Mouse (Mus musculus): ENCODE data around the gene Srsf4. TPM values are rescaled to one million over a fixed set of nuclear protein-coding genes. Genes with fewer than 3 reads are reported as not detected.

The Srsf4 gene
- polyA plus RNA-seq, 1 experiment from 2014 or later, result 87.0 TPM

DNA sequence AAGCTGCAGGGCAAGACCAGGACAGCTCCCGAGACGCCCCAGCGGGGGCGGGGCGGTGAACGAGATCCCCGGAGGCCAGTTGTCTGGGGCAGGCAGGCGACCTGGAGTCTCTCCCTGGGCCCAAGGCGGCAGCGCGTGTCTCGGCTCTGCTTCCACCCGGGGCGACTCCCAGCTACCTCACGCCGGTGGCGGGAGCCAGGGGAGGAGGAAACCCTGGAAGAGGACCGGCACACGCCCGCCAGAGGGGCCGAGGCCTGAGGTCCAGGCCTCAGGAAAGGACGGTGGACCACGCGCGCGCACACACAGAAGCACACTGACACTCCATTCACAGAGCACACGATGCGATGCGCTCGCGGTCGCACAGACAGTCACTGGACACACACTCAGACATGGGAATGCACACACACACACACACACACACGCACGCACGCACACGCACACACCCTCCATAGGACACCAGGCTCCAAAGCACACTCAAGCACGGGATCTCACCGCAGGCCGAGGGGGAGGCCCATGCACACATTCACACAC is 37.0 kb upstream of the Srsf4 start:
- Histone ChIP-seq H3K4me2 (replicated peaks) (peak overlapping the region; percentile 99), H3K4me1 (replicated peaks; ENCODE audit: control insufficient read depth, insufficient read depth, low read length) (peaks cover 7% of the 10 kb centered on the region; the same call in 1 of the 2 replicates), H3K9ac (peak overlapping the region; percentile 73), H3K36me3 (replicated peaks; ENCODE audit: control insufficient read depth, insufficient read depth) (no peaks in the 10 kb centered on the region), H3K27me3 (ENCODE audit: control insufficient read depth, insufficient read depth, low read length) (peaks cover 51% of the 10 kb centered on the region), H3K4me3 (replicated peaks; ENCODE audit: low read length) (peak overlapping the region; percentile 66), H3K9me3 (ENCODE audit: control insufficient read depth, low read length) (no peaks in the 10 kb centered on the region), H3K27ac (no peak overlapping the region)
- no peak for ATAC-seq (ENCODE audit: low FRiP score)
- no peak for DNase-seq (ENCODE audit: low spot score)
- under 1% methylated on average over 39 of the region's 39 CpGs for WGBS

DNA sequence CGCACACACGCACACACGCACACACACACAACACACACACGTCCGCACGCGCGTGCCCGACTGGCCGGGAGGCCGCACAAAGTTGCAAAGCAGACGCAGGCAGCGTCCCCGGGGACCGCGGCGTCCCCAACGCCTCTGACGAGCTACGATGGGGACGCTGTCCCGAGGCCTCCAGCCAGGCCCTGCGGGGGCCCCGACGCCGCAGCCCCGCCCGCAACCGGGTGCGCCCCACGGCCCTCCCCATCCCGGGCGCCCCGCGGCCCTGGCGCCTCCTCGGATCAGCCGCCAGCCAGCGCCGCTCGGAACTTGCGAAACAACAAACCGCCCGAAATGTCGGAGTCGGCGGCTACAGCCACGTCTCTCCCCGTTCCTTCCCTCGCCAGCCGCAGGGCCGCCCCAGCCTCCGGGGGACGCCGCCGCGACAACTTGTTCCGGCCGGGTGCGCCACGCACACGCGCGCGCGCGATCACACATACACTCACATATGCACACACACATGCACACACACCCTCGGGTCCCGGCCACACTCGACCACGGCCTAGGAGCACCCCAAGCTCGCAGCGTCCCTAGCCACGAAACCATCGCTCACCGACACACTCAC is 36.4 kb upstream of the Srsf4 start:
- under 1% methylated on average over 72 of the region's 76 CpGs for WGBS
- ATAC-seq (ENCODE audit: low FRiP score), result no peak
- no peaks in the 10 kb centered on the region for H3K9me3 ChIP-seq (ENCODE audit: control insufficient read depth, low read length)
- no peak for DNase-seq (ENCODE audit: low spot score)
- H3K4me2 ChIP-seq (replicated peaks), result peak overlapping the region; percentile 99
- peaks cover 53% of the 10 kb centered on the region for H3K27me3 ChIP-seq (ENCODE audit: control insufficient read depth, insufficient read depth, low read length)
- no peak overlapping the region for H3K27ac ChIP-seq
- peak overlapping the region; percentile 73 for H3K9ac ChIP-seq
- H3K4me3 ChIP-seq (replicated peaks; ENCODE audit: low read length), result peak overlapping the region; percentile 66
- peaks cover 7% of the 10 kb centered on the region; the same call in 1 of the 2 replicates for H3K4me1 ChIP-seq (replicated peaks; ENCODE audit: control insufficient read depth, insufficient read depth, low read length)
- no peaks in the 10 kb centered on the region for H3K36me3 ChIP-seq (replicated peaks; ENCODE audit: control insufficient read depth, insufficient read depth)

DNA sequence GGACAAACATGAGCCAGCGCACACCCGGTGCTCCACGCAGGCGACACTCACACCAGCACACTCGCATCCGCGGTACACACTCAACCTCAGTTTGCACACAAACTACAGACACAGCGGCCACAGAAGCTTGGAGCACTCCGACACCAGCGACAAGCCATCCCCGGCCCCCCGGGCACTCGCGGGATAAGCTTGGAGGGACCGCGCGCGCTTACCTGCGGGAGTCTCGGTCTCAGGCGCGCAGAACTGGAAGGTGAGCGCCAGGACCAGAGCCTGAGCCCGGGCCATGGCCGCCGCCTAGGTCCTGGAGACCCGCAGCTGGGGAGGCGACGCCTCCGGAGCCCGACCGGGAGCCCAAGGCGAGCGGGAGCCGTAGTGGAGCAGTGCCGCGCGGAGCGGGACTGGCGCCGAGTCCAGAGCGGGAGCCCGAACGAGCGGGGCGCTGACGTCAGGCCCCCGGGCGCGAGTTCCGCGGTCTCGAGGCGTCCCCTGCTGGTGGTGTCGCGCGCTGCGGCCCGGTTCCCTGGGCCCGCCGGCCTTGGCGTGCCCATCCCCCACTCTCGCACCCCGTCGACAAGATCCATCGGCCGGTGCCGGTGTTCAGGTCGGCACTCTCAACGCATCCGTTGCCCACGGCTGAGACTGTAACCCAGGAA is 35.4 kb upstream of the Srsf4 start, which contains the start of gene Ptpru:
TSS of gene Ptpru (minus strand) at position 417 of the 653 bp plus-strand sequence.
- H3K36me3 ChIP-seq (replicated peaks; ENCODE audit: control insufficient read depth, insufficient read depth), result no peaks in the 10 kb centered on the region
- ATAC-seq (ENCODE audit: low FRiP score) (peak; percentile 85), DNase-seq (ENCODE audit: low spot score) (peak; percentile 91)
- peaks cover 53% of the 10 kb centered on the region for H3K27me3 ChIP-seq (ENCODE audit: control insufficient read depth, insufficient read depth, low read length)
- H3K4me1 ChIP-seq (replicated peaks; ENCODE audit: control insufficient read depth, insufficient read depth, low read length), result peaks cover 7% of the 10 kb centered on the region; the same call in 1 of the 2 replicates
- peak within 1 kb of the TSS; percentile 66 for H3K4me3 ChIP-seq (replicated peaks; ENCODE audit: low read length)
- H3K4me2 ChIP-seq (replicated peaks), result peak within 1 kb of the TSS; percentile 99
- whole genome bisulfite sequencing, result under 1% methylated on average over 71 of the region's 72 CpGs
- H3K27ac ChIP-seq, result no peak within 1 kb of the TSS
- H3K9ac ChIP-seq, result peak within 1 kb of the TSS; percentile 73
- no peaks in the 10 kb centered on the region for H3K9me3 ChIP-seq (ENCODE audit: control insufficient read depth, low read length)

DNA sequence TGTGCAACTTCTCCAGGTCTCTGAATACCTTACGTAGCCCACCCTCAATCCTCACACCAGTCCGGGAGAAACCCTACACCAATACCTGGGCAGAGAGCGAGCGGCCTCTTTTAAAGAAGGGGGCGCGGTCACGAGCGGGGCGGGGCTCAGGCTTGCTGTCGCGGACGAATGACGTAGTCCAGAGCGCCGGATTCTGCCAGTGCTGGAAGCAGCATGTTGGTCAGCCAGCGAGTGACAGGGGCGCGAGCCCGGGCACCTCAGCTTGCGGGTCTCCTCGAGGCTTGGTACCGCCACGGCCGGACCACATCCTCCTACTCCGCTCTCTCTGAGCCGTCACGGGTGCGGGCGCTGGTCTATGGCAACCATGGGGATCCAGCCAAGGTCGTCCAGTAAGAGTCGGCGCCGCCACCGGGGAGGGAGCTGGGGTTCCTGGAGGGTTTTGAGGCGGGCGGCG is 30.1 kb upstream of the Srsf4 start, which contains the start of gene Mecr:
TSS of gene Mecr (plus strand) at position 181 of the 454 bp plus-strand sequence.
- DNase-seq (ENCODE audit: low spot score) (peak; percentile 96), ATAC-seq (ENCODE audit: low FRiP score) (peak; percentile 82)
- H3K27me3 ChIP-seq (ENCODE audit: control insufficient read depth, insufficient read depth, low read length), result peaks cover 19% of the 10 kb centered on the region; the same call in 1 of the 2 replicates
- H3K9ac ChIP-seq, result peak within 1 kb of the TSS; percentile 73
- no peaks in the 10 kb centered on the region for H3K9me3 ChIP-seq (ENCODE audit: control insufficient read depth, low read length)
- H3K27ac ChIP-seq, result no peak within 1 kb of the TSS
- H3K36me3 ChIP-seq (replicated peaks; ENCODE audit: control insufficient read depth, insufficient read depth), result no peaks in the 10 kb centered on the region
- peaks cover 10% of the 10 kb centered on the region for H3K4me1 ChIP-seq (replicated peaks; ENCODE audit: control insufficient read depth, insufficient read depth, low read length)
- under 1% methylated on average over 37 of the region's 37 CpGs for WGBS
- H3K4me2 ChIP-seq (replicated peaks), result peak within 1 kb of the TSS; percentile 87
- H3K4me3 ChIP-seq (replicated peaks; ENCODE audit: low read length), result peak within 1 kb of the TSS; percentile 70

DNA sequence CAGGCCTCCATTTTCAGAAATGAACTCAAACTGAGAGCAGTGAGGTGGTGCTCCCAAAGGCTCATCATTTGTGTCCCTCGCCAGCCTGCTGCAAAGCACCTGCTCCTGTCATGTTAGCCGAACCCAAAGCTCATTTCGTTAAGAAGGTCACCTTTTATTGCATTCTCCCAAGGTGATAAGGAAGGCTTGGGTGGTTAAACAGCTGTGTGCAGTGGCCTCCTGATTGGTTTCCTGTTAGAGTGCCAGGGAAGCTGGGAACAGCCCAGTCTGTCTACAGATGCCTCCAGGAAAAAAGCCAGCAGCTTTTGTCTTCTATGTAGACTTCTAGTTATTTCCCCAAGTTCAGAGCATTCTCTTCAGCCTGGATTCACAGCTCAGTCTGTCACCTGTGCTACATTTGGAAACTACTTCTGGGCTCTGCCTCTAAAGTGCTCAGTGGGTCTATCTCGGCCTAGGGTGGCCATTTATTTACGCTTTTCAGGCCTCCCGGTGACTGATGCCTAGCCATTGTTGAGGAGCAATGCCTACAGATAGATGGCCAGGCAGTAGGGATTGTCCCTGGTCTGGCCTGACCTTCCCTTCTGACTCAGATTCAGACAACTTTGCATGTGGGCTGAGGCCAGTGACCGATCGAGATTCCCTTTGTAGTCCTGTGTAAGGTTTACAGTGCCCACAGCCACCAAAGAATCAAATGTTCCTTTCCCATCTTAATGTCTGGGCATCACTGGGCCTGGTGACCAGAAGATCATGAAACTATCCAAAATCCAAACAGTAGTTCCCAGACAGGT is 27.2 kb upstream of the Srsf4 start:
- no peaks in the 10 kb centered on the region for H3K36me3 ChIP-seq (replicated peaks; ENCODE audit: control insufficient read depth, insufficient read depth)
- no peak overlapping the region for H3K9ac ChIP-seq
- WGBS, result 88% methylated on average over 8 of the region's 8 CpGs
- no peak overlapping the region for H3K4me3 ChIP-seq (replicated peaks; ENCODE audit: low read length)
- H3K9me3 ChIP-seq (ENCODE audit: control insufficient read depth, low read length), result no peaks in the 10 kb centered on the region
- H3K27ac ChIP-seq, result no peak overlapping the region
- peaks cover 15% of the 10 kb centered on the region for H3K4me1 ChIP-seq (replicated peaks; ENCODE audit: control insufficient read depth, insufficient read depth, low read length)
- peaks cover 4% of the 10 kb centered on the region; the same call in 1 of the 2 replicates for H3K27me3 ChIP-seq (ENCODE audit: control insufficient read depth, insufficient read depth, low read length)
- DNase-seq (ENCODE audit: low spot score) (no peak), ATAC-seq (ENCODE audit: low FRiP score) (no peak)
- no peak overlapping the region for H3K4me2 ChIP-seq (replicated peaks)

DNA sequence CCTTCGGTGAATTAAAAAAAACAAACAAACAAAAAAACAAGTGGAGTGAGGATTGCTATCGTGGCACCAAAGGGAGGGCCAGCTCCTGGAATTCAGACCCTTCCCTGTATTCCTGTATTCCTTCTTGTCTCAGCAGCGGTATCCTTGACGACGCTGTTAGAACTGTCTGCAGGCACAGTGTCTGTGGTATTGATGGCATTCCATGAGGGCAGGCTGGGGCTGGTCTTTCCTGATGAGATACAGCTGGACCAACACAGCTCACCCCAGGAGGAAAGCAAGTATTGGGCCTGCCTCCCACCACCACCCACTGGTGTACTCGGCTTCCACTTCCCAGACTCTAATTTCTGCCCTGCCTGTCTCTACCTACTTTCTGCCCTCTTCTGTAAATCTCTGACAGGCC is 25.3 kb upstream of the Srsf4 start:
- no peak overlapping the region for H3K4me2 ChIP-seq (replicated peaks)
- no peaks in the 10 kb centered on the region for H3K27me3 ChIP-seq (ENCODE audit: control insufficient read depth, insufficient read depth, low read length)
- no peak overlapping the region for H3K9ac ChIP-seq
- 81% methylated on average over 6 of the region's 6 CpGs for WGBS
- no peak overlapping the region for H3K4me3 ChIP-seq (replicated peaks; ENCODE audit: low read length)
- no peaks in the 10 kb centered on the region for H3K9me3 ChIP-seq (ENCODE audit: control insufficient read depth, low read length)
- no peak for DNase-seq (ENCODE audit: low spot score)
- no peaks in the 10 kb centered on the region for H3K36me3 ChIP-seq (replicated peaks; ENCODE audit: control insufficient read depth, insufficient read depth)
- no peak overlapping the region for H3K27ac ChIP-seq
- no peak for ATAC-seq (ENCODE audit: low FRiP score)
- H3K4me1 ChIP-seq (replicated peaks; ENCODE audit: control insufficient read depth, insufficient read depth, low read length), result peaks cover 15% of the 10 kb centered on the region

DNA sequence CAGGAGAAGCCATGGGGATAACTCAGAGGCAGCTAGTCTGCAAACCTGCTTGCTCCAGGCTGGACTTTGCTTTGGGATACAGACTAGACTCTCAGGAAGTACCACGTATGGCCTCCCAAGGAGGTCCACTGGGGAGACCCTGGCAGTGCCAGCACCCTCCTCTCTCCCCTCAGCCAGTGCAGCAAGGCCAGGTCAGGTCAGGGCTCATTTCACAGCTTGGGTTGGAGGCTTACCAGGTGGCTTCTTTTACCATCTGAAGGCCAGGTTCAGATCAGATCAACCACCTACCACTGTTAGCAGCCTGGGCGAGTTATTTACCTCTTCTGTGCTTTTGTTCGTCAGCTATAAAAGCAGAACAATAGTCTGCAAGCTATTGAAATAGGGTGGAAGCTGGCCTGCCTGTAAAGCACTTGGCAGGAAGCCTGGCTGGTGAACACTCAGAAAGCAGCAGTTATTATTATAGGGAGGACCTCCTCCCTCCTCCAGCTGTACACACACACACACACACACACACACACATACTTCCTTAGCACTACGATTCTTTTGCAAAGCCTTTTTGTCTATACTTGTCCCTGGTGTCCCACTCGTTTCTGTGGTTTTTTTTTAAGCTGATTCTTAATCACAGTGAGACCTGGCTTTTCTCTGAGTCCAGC is 23.3 kb upstream of the Srsf4 start:
- Histone ChIP-seq H3K4me3 (replicated peaks; ENCODE audit: low read length) (no peak overlapping the region), H3K36me3 (replicated peaks; ENCODE audit: control insufficient read depth, insufficient read depth) (no peaks in the 10 kb centered on the region), H3K4me1 (replicated peaks; ENCODE audit: control insufficient read depth, insufficient read depth, low read length) (peaks cover 4% of the 10 kb centered on the region; the same call in 1 of the 2 replicates), H3K9ac (no peak overlapping the region), H3K9me3 (ENCODE audit: control insufficient read depth, low read length) (no peaks in the 10 kb centered on the region), H3K27me3 (ENCODE audit: control insufficient read depth, insufficient read depth, low read length) (no peaks in the 10 kb centered on the region), H3K4me2 (replicated peaks) (0 out of 2 replicates have a peak overlapping the region, but pooled peaks have one; percentile 10), H3K27ac (peak overlapping the region; percentile 26; the same call in 1 of the 2 replicates)
- WGBS, result 27% methylated on average over 5 of the region's 5 CpGs
- DNase-seq (ENCODE audit: low spot score) (peak; percentile 65), ATAC-seq (ENCODE audit: low FRiP score) (no peak)

DNA sequence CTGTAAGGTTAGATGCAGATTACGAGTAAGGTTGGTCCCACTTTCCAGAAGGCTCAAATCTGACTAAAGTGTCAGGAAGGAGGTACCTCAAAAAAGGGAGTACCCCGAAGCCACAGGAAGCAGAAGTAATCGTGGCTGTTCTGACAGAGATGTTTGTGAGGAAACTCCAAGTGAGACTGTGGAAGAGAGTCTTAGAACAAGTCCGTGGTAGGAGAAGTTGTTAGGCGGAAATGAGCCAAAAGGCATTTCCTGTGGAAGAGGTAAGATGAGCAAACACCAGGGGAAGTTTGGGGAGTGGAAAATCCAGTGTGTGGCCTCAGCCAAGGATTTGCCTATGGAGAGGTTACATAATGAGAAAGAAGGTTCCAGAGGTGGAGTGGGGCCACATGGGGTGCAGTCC is 18.5 kb upstream of the Srsf4 start:
- DNase-seq (ENCODE audit: low spot score) (no peak), ATAC-seq (ENCODE audit: low FRiP score) (no peak)
- H3K4me3 ChIP-seq (replicated peaks; ENCODE audit: low read length), result no peak overlapping the region
- H3K4me2 ChIP-seq (replicated peaks), result no peak overlapping the region
- H3K27ac ChIP-seq, result no peak overlapping the region
- H3K27me3 ChIP-seq (ENCODE audit: control insufficient read depth, insufficient read depth, low read length), result no peaks in the 10 kb centered on the region
- H3K4me1 ChIP-seq (replicated peaks; ENCODE audit: control insufficient read depth, insufficient read depth, low read length), result peaks cover 2% of the 10 kb centered on the region; the same call in 1 of the 2 replicates
- H3K36me3 ChIP-seq (replicated peaks; ENCODE audit: control insufficient read depth, insufficient read depth), result peaks cover 7% of the 10 kb centered on the region; the same call in 1 of the 2 replicates
- no peaks in the 10 kb centered on the region for H3K9me3 ChIP-seq (ENCODE audit: control insufficient read depth, low read length)
- H3K9ac ChIP-seq, result no peak overlapping the region
- WGBS, result 81% methylated on average over 5 of the region's 5 CpGs
